Mouse (Mus musculus) liver, postnatal 0 days (tissue): ENCODE data around the gene Zic2. TPM values are rescaled to one million over a fixed set of nuclear protein-coding genes. Genes with fewer than 3 reads are reported as not detected.

Experiments used
- ATAC-seq: fragments of 200-750 bp; cut with Nextera tagmentation; 2 replicates; pipeline ENCODE4 v1.8.0; 2017; ENCODE audit warnings: mild to moderate bottlenecking, moderate library complexity
- DNase-seq: peaks from one replicate; pipeline ENCODE4 v3.0.0-alpha.2; 2016
- H3K27ac ChIP-seq: fragments of 300-500 bp; sonication (generic); 2 replicates; pipeline ENCODE4 v1.5.1; 2014; ENCODE audit warnings: antibody characterized with exemption, moderate library complexity, mild to moderate bottlenecking, low read depth
- H3K27me3 ChIP-seq: fragments of 300-500 bp; sonication (generic); 2 replicates; pipeline ENCODE4 v1.6.1; 2014; ENCODE audit warnings: low read length, control low read depth, mixed read lengths; ENCODE audit not compliant: insufficient read depth
- H3K36me3 ChIP-seq: fragments of 300-500 bp; sonication (generic); replicated peaks from 2 replicates; pipeline ENCODE4 v1.6.1; 2014; ENCODE audit warnings: mild to moderate bottlenecking, control low read depth, low read length, moderate library complexity, mixed read lengths; ENCODE audit not compliant: insufficient read depth
- H3K4me1 ChIP-seq: fragments of 300-500 bp; sonication (generic); 2 replicates; pipeline ENCODE4 v1.6.1; 2014; ENCODE audit warnings: antibody characterized with exemption, mild to moderate bottlenecking, control low read depth; ENCODE audit not compliant: insufficient read depth
- H3K4me2 ChIP-seq: fragments of 300-500 bp; sonication (generic); 2 replicates; pipeline ENCODE4 v1.6.1; 2014; ENCODE audit warnings: low read depth, mild to moderate bottlenecking, low read length, moderate library complexity, mixed read lengths
- H3K4me3 ChIP-seq: fragments of 300-500 bp; sonication (generic); 2 replicates; pipeline ENCODE4 v1.5.1; 2014; ENCODE audit warnings: low read depth, low read length
- H3K9ac ChIP-seq: fragments of 300-500 bp; sonication (generic); replicated peaks from 2 replicates; pipeline ENCODE4 v1.6.1; 2014; ENCODE audit warnings: mild to moderate bottlenecking, moderate library complexity
- H3K9me3 ChIP-seq: fragments of 300-500 bp; sonication (generic); 2 replicates; pipeline ENCODE4 v1.6.1; 2016; ENCODE audit warnings: mild to moderate bottlenecking, control low read depth, low read length, mixed read lengths
- CTCF ChIP-seq: sonication (generic); IDR thresholded peaks from 2 replicates; pipeline ENCODE4 v1.5.1; 2016; ENCODE audit warnings: antibody characterized with exemption, low read depth
- EP300 ChIP-seq: IDR thresholded peaks from 2 replicates; pipeline ENCODE4 v1.6.1; 2016; ENCODE audit warnings: antibody characterized with exemption, low read depth, mild to moderate bottlenecking
- WGBS: fragments of 180-500 bp; shearing (Covaris S2); extraction: QIAGEN DNeasy Blood & Tissue Kit; methylation state at CpG from one replicate; pipeline ENCODE4 v1.1.7; 2014; ENCODE audit not compliant: insufficient replicate concordance; 5-methylcytosine and 5-hydroxymethylcytosine counted together
- polyA plus RNA-seq: library from polyadenylated mRNA; unstranded; fragments of >200 nt; fragmentation: Nextera tagmentation; extraction: Ambion mirVana; gene quantifications from 2 replicates; pipeline ENCODE4 v1.2.1, GENCODE M21; 2015

The Zic2 gene
- polyA plus RNA-seq, 1 experiment from 2014 or later = not detected

DNA sequence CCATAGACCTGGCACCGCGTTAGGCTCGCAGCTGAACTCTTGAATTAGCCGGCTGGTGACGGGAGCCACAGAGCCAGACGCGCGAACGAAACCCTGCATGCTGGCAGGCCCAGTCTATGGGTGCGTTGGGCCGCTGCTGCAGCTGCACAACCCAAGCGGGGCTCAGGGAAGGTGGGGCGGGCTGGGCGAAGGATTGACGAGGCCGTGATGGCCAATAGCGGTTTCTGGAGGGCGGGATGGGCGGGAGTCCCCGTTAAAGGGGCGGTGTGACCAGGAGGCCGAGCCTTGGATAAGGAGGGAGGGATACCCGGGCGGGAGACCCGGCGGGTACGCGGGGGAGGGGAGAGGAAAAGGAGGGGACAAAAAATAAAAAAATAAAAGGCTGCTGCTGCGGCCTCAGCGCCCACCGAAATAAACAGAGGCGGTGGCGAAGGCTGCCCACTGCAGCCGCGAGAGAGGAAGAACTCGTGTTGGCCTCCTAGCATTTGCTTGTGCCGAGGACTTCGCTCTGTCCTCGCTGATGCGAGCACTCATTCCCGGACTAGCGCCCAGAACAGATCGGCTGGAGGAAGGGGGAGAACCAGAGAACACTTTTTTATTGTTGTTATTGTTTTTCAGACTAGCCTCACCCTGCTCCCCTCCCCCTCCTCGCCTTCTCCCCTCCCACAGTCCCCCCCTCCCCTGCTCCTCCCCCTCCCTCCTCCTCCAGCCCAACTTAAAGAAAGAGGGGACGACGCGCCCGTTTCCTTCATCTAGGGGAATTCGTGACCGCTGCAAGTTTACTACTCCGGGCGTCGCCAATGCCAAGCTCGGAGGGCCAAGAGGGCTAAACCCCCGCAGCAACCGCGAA lies 969 bp upstream of the Zic2 start:
- H3K4me1 ChIP-seq = peaks cover 13% of the 10 kb centered on the region
- no peaks in the 10 kb centered on the region for H3K9me3 ChIP-seq
- no peak overlapping the region for H3K27ac ChIP-seq
- H3K4me3 ChIP-seq = peak overlapping the region; percentile 39
- H3K36me3 ChIP-seq = no peaks in the 10 kb centered on the region
- H3K4me2 ChIP-seq = peak overlapping the region; percentile 66
- under 1% methylated on average over 48 of the region's 57 CpGs for WGBS
- no peak overlapping the region for H3K9ac ChIP-seq
- peaks cover 100% of the 10 kb centered on the region for H3K27me3 ChIP-seq
- no peak for ATAC-seq
- TF ChIP-seq EP300 = no peak
- TF ChIP-seq CTCF = no peak
- no peak for DNase-seq

DNA sequence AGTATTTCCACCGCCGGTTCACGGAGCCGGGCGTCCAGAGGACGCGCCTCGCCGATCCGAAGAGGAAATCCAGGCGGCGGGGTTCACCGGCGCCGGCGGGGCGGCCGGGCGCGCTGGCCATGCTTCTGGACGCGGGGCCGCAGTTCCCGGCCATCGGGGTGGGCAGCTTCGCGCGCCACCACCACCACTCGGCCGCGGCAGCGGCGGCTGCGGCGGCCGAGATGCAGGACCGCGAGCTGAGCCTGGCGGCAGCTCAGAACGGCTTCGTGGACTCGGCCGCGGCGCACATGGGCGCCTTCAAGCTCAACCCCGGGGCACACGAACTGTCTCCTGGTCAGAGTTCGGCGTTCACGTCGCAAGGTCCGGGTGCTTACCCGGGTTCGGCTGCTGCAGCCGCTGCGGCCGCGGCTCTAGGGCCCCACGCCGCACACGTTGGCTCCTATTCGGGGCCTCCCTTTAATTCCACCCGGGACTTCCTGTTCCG lies 364 bp downstream of the Zic2 start:
- Histone ChIP-seq H3K9ac (no peak overlapping the region), H3K9me3 (no peaks in the 10 kb centered on the region), H3K27me3 (peaks cover 100% of the 10 kb centered on the region), H3K4me1 (peaks cover 13% of the 10 kb centered on the region), H3K36me3 (no peaks in the 10 kb centered on the region), H3K4me2 (peak overlapping the region; percentile 66), H3K4me3 (peak overlapping the region; percentile 39), H3K27ac (no peak overlapping the region)
- no peak for DNase-seq
- TF ChIP-seq EP300 (no peak), CTCF (no peak)
- ATAC-seq = no peak
- 1% methylated on average over 48 of the region's 65 CpGs for WGBS

- Histone ChIP-seq H3K36me3 (no peaks in the 10 kb centered on the region), H3K9me3 (no peaks in the 10 kb centered on the region), H3K4me2 (peak overlapping the region; percentile 66), H3K4me3 (peak overlapping the region; percentile 39), H3K4me1 (peaks cover 13% of the 10 kb centered on the region), H3K27ac (no peak overlapping the region), H3K9ac (no peak overlapping the region), H3K27me3 (peaks cover 100% of the 10 kb centered on the region)
- TF ChIP-seq EP300 (no peak), CTCF (no peak)
- ATAC-seq (no peak), DNase-seq (no peak)
- WGBS = 2% methylated on average over 58 of the region's 62 CpGs
Observed at GRCm38 (mm10) chr14:122476041-122476821, 996 bp downstream of the Zic2 start.

- no peak for TF ChIP-seq EP300
- ATAC-seq (no peak), DNase-seq (no peak)
- Histone ChIP-seq H3K9me3 (no peaks in the 10 kb centered on the region), H3K4me1 (peaks cover 13% of the 10 kb centered on the region), H3K9ac (no peak overlapping the region), H3K27me3 (peaks cover 100% of the 10 kb centered on the region), H3K4me2 (no peak overlapping the region), H3K36me3 (no peaks in the 10 kb centered on the region), H3K27ac (no peak overlapping the region), H3K4me3 (no peak overlapping the region)
- WGBS = 3% methylated on average over 18 of the region's 18 CpGs
Observed at GRCm38 (mm10) chr14:122476822-122477215, 1.6 kb downstream of the Zic2 start.

GRCm38 (mm10) chr14:122477261-122477671 lies 2.0 kb downstream of the Zic2 start:
- H3K4me1 ChIP-seq = peaks cover 13% of the 10 kb centered on the region
- no peaks in the 10 kb centered on the region for H3K9me3 ChIP-seq
- peaks cover 100% of the 10 kb centered on the region for H3K27me3 ChIP-seq
- H3K4me3 ChIP-seq = no peak overlapping the region
- no peak for DNase-seq
- no peak overlapping the region for H3K27ac ChIP-seq
- H3K9ac ChIP-seq = no peak overlapping the region
- ATAC-seq = no peak
- WGBS = 3% methylated on average over 20 of the region's 20 CpGs
- H3K36me3 ChIP-seq = no peaks in the 10 kb centered on the region
- no peak overlapping the region for H3K4me2 ChIP-seq
- TF ChIP-seq CTCF = no peak
- TF ChIP-seq EP300 = no peak

DNA sequence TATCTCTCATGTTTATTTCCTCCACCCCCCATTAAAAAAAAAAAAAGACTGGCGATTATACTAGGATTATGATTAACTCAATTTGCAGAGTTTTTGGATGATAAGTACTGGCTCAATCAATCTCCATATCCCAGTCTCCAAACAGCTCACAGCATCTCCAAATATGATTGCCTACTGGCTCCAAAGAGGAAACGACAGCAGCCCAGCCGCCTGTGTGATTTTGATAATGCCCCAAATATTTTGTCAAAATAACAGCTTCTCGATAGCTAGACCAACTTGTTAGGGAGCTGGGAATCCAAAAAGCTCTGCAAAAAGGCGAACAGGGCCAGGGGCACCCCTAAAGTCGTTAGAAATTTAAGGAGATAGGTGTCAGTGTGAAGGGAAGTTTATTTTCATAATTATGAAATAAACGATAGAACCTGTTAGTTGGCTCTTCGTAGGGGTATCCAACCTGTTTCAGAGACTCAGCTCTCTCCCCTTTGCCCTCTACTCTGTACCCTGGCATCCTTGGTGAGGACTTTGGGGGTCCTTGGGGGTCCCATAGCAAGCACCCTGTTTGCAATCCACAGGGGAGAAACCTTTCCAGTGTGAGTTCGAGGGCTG lies 2.8 kb downstream of the Zic2 start:
- peaks cover 13% of the 10 kb centered on the region for H3K4me1 ChIP-seq
- DNase-seq = no peak
- ATAC-seq = no peak
- no peaks in the 10 kb centered on the region for H3K9me3 ChIP-seq
- H3K36me3 ChIP-seq = no peaks in the 10 kb centered on the region
- no peak overlapping the region for H3K4me2 ChIP-seq
- 3% methylated on average over 9 of the region's 9 CpGs for WGBS
- H3K9ac ChIP-seq = no peak overlapping the region
- H3K27ac ChIP-seq = no peak overlapping the region
- H3K27me3 ChIP-seq = peaks cover 100% of the 10 kb centered on the region
- no peak overlapping the region for H3K4me3 ChIP-seq
- TF ChIP-seq CTCF = no peak
- TF ChIP-seq EP300 = no peak
